Mouse (Mus musculus) left cerebral cortex, postnatal 14 days (tissue): ENCODE results near the gene Htr1d. TPM values are rescaled to one million over a fixed set of nuclear protein-coding genes. Genes with fewer than 3 reads are reported as not detected.
A peak's percentile ranks its signal among the peaks of the same experiment; 100 is the strongest.

Experiments used
- DNase-seq, 2 experiments: peaks; one replicate each; pipeline ENCODE4 v3.0.0; 2021 to 2022; ENCODE audit warnings: low spot score in 2 of 2, mixed read lengths in 1 of 2
- intact Hi-C: fragments of 180-260 bp; cut with DNase I; formaldehyde crosslinking; loops from one replicate; pipeline ENCODE4 v1.15.1; 2025
- long read RNA-seq, 2 experiments: library from polyadenylated mRNA; stranded (forward); transcript quantifications; one replicate each; pipeline ENCODE4 v2.0.0; 2021
- total RNA-seq, 2 experiments: library from RNA; stranded (reverse); gene quantifications; 2 replicates each; pipeline ENCODE4 v1.2.3; 2021

Htr1d gene
- total RNA-seq = 1 to 10 TPM; 1.8 to 3.1 TPM
- long read RNA-seq, experiment 1, partial matches to known transcripts = 0 of 4 reads
- long read RNA-seq, experiment 1, other reads (novel, unspliced or antisense) = 0 of 4 reads
- long read RNA-seq, experiment 2, partial matches to known transcripts = 0 of 1 reads
- long read RNA-seq, experiment 2, other reads (novel, unspliced or antisense) = 0 of 1 reads

GRCm38 (mm10) chr4:136423224-136423623, at the start of gene Htr1d:
TSS of gene Htr1d (plus strand) at chr4:136423524.
- DNase-seq = no peak
- intact Hi-C loops = no loop called here

DNA sequence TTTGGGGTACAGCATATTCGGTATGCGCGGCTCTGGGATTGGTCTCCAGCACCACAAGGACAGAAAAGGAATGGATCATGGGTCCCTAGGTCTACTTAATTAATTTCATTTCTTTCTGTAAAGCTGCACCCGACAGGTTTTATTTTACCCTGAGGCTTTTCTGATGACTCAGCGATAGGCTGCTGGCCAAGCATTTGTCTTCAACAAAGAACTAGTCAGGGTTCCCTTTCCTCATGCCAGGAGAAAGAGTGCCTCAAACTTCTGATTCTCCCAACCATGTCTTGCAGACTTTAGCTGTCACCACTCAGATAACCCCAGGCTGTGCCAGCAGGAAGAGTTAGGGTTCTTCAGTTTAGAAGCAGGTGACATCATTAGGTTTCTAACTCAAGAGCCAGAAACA, 46.3 kb upstream of the Htr1d start:
- intact Hi-C loops = no loop called here
- no peak for DNase-seq

- no peak for DNase-seq
- intact Hi-C loops = loop anchor here (5.0 kb wide), 1 partner anchor 34 kb away; no protein-coding TSS in a partner anchor
Observed at GRCm38 (mm10) chr4:136383052-136383451, 40.3 kb upstream of the Htr1d start.

GRCm38 (mm10) chr4:136383839-136384238, 39.5 kb upstream of the Htr1d start:
- intact Hi-C loops = loop anchor here (5.0 kb wide), 1 partner anchor 33 kb away; no protein-coding TSS in a partner anchor
- no peak for DNase-seq

- DNase-seq = no peak
- intact Hi-C loops = no loop called here
Observed at GRCm38 (mm10) chr4:136387261-136387660, 36.1 kb upstream of the Htr1d start.

DNA sequence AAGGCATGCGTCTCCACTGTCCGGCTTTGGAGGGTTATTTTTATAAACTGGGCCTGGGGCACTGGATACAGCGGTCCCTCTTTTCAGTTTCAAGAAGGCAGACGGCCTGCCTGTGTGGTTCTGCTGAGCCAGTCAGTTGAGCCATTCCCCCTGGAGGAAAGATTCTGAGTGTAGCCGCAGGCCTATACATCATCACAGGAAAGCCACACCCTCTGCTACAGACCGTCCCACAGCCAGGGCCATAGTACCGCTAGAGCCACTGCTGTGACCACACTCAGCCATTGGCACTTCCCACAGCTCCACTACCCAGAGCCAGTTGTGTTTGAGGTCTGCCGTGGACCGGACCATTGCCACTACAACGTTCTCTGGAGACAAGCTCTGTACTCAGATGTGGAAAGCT, 21.5 kb upstream of the Htr1d start:
- intact Hi-C loops = no loop called here
- no peak for DNase-seq

DNA sequence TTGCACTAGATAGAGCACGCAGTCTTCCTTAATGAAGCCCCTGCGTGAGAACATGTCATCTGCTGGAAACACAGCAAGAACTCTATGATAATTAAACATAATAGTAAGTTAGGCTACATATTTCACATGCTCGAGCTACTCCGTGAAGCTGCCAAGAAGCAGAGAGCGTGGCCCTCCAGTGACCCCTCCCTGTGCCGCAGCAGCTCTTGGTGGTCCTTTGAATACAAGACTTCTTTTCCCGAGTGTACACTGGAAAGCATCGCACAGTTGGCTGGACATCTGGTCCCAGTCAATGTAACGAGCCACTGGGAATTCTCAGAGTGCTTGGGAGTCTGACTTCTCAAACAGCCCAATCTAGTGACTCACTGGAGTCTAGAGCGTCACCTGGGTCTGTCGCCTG, 15.5 kb upstream of the Htr1d start:
- no peak for DNase-seq
- intact Hi-C loops = no loop called here

DNA sequence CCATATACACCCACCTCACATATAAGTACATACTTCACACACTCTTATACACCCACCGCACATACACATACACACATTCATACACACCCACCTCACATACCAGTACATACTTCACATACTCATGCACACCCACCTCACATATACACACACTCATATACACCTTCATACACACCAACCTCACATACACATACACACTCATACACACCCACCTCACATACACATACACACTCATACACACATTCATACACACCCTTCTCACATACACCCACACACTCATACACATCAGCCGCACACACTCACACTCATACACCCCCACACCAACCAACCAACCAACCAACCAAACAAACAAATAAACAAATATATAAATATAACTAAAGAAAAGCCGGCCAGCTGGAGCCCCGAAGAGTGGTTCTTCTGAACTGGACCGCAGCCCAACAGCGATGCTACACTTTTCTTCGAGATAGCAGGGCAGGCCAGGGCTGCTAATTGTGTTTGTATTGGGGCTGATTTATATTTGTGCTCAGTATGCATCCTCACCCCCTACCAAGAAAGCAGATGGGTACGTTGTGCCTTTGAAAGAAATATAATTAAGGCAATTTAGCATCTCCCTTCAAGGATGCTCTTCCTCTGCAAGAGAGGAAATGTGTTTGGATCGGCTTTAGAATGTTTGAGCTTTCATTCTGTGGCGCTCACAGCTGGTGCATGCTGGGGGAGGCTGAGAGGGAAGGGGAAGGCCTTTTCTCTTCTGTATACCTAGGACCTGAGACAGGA, 11.1 kb upstream of the Htr1d start:
- intact Hi-C loops = no loop called here
- DNase-seq = no peak

GRCm38 (mm10) chr4:136415477-136415876, 7.8 kb upstream of the Htr1d start:
- DNase-seq = no peak
- intact Hi-C loops = loop anchor here (5.0 kb wide), 1 partner anchor 33 kb away; no protein-coding TSS in a partner anchor

GRCm38 (mm10) chr4:136418962-136419361, 4.4 kb upstream of the Htr1d start:
- no peak for DNase-seq
- intact Hi-C loops = loop anchor here (5.0 kb wide), 1 partner anchor 37 kb away; no protein-coding TSS in a partner anchor

DNA sequence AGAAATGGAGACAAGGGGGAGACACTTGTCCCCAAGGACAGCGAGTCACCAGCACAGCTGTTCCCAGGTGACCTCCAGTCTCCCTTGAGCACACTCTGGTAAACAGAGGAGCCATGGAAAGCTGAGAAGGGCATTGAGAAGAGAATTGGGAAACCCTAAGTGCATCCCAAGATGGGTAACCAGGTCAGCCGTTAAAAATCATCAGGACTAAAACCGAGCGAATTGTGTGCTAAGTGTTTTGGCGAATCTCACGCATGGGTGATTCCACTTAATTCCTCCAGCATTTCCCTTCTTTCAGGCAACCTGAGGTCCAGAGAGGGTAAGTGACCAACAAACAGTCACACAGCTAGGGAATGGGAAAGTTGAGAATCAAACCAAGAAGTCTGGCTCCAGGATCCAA, 3.9 kb upstream of the Htr1d start:
- intact Hi-C loops = loop anchor here (5.0 kb wide), 1 partner anchor 37 kb away; no protein-coding TSS in a partner anchor
- DNase-seq = no peak

DNA sequence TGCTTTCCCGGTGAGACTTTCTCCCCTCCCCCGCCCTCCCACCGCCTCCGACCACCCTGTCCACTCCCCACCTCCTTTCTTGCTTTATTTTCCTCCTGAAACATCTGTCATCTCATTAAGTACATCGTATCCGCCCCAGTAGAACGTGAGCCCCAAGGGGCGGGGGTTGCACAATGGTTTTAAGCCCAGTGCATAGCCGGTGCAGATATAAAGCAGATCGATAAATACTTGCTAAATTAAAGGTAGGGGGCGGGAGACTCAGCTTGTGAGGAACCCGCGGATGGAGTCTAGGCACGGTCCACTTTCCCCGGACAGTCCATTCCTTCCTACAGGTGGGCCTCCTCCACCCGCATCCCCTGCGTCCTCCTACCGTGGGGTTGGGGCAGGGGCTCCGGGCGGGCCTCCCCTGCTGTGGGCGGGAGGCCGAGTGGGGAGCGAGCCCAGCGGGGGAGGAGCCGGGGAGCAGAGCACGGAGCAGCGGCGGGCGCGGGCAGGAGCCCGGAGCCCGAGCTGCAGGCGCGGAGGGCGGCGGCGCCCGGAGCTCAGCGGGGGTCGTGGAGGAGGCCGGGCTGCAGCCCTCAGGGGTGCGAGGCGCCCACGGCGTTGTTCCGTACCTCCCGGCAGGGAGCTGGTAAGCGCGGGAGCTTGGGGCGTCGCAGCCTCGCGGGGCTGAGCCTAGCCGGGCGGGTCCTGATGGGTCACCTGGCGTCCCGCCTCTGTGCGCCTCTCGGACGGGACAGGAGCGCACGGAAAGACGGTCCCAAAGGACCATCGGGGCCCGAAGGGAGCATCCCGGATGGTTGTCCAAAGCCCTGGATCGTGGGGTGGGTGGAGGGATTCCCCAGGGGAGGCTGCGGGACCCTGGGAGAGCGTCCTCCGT, 1.0 kb downstream of the Htr1d start:
- DNase-seq = no peak
- intact Hi-C loops = no loop called here

DNA sequence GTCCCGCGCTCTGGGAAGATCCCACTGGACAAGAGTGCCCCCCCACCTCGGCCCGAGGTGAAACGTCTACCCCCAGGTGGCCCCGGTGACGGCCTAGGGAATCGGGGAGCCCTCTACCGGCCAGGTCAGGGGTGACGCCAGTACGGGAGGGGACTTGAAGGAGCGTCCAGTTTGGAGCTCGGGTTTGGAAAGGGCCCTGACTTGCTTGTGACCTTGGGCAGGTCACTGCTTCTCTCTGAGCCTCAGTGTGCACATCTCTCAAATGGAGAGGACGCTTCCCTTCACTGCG, 1.6 kb downstream of the Htr1d start:
- intact Hi-C loops = no loop called here
- DNase-seq = no peak

GRCm38 (mm10) chr4:136430609-136431375, 7.5 kb downstream of the Htr1d start:
- intact Hi-C loops = no loop called here
- DNase-seq = no peak

DNA sequence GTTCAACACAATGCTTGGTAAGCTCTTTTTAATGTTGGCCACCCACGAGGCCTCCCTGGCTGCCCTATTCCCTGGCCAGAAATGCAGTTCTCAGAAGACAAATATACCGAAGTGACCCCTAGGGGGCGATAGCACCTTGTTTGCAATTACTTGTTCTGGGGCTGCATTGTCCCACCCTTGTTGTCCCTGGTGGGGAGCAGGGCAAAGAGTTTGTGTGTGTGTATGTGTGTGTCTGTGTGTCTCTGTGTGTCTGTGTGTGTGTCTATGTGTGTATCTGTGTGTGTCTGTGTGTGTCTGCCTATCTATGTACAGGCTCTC, 8.0 kb downstream of the Htr1d start:
- DNase-seq = peak; percentile 56 to 64
- intact Hi-C loops = no loop called here

GRCm38 (mm10) chr4:136434029-136434428, 10.7 kb downstream of the Htr1d start:
- intact Hi-C loops = no loop called here
- DNase-seq = no peak

GRCm38 (mm10) chr4:136439106-136439505, 15.8 kb downstream of the Htr1d start:
- DNase-seq = no peak
- intact Hi-C loops = no loop called here

- intact Hi-C loops = no loop called here
- no peak for DNase-seq
Observed at GRCm38 (mm10) chr4:136441354-136442043, 18.2 kb downstream of the Htr1d start.

DNA sequence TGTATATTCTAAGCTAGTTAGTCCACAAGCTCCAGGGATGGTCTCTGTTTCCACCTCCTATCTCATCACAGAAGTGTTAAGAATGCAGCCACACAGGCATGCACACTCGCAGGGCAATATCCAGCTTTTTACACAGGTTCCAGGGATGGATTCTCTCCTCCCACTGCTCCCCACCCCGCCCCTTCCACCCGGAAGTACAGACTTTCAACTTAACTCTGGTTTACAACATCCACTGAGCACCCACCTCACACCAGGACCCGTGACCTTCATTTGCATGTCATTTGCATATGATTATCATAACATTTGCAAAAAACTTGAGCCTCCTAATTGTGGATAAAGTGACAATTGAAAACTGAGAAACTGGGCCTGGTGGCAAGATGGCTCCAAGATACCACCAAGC, 21.2 kb downstream of the Htr1d start:
- DNase-seq = no peak
- intact Hi-C loops = no loop called here
